Mouse (Mus musculus) testis, adult 2 months (tissue): ENCODE results near the gene Foxo1. TPM values are rescaled to one million over a fixed set of nuclear protein-coding genes. Genes with fewer than 3 reads are reported as not detected.
A peak's percentile ranks its signal among the peaks of the same experiment; 100 is the strongest.

ENCODE experiments used
- H3K27ac ChIP-seq: fragments of 200-500 bp; 2 replicates; pipeline ENCODE4 v1.5.1; 2012; ENCODE audit warnings: low read depth, low read length; ENCODE audit not compliant: control insufficient read depth, insufficient read depth
- H3K27me3 ChIP-seq: fragments of 200-500 bp; 2 replicates; pipeline ENCODE4 v1.6.1; 2012; ENCODE audit warnings: mild to moderate bottlenecking, low read length, moderate library complexity; ENCODE audit not compliant: control insufficient read depth, insufficient read depth
- H3K36me3 ChIP-seq: fragments of 200-500 bp; 2 replicates; pipeline ENCODE4 v1.6.1; 2012; ENCODE audit warnings: mild to moderate bottlenecking, low read length; ENCODE audit not compliant: control insufficient read depth, insufficient read depth
- H3K4me1 ChIP-seq: fragments of 200-500 bp; 2 replicates; pipeline ENCODE4 v1.6.1; 2012; ENCODE audit warnings: low read length; ENCODE audit not compliant: control insufficient read depth, insufficient read depth
- H3K4me3 ChIP-seq: fragments of 200-500 bp; 2 replicates; pipeline ENCODE4 v1.5.1; 2012; ENCODE audit warnings: low read depth, mild to moderate bottlenecking, low read length, moderate library complexity, mixed read lengths; ENCODE audit not compliant: control insufficient read depth
- CTCF ChIP-seq: fragments of 200-500 bp; IDR thresholded peaks from 2 replicates; pipeline ENCODE4 v1.5.1; 2012; ENCODE audit warnings: low read depth, mild to moderate bottlenecking, inconsistent platforms, low read length, moderate library complexity; ENCODE audit not compliant: control insufficient read depth, insufficient read depth, insufficient replicate concordance
- POLR2A ChIP-seq: fragments of 200-500 bp; IDR thresholded peaks from 2 replicates; pipeline ENCODE4 v1.6.1; 2012; ENCODE audit warnings: low read depth, mild to moderate bottlenecking, inconsistent platforms, low read length, moderate library complexity; ENCODE audit not compliant: control insufficient read depth
- polyA plus RNA-seq: library from polyadenylated mRNA; depleted of rRNA; stranded (reverse); fragments of >200 nt; gene quantifications from 2 replicates; pipeline ENCODE4 v1.2.3, GENCODE M21; 2012

The Foxo1 gene
- polyA plus RNA-seq, 1 experiment: 2.2 TPM

GRCm38 (mm10) chr3:52342226-52342625 lies 74.1 kb downstream of the Foxo1 start:
- H3K36me3 ChIP-seq: no peaks in the 10 kb centered on the region
- H3K4me3 ChIP-seq: no peak overlapping the region
- TF ChIP-seq POLR2A: no peak
- H3K27me3 ChIP-seq: no peaks in the 10 kb centered on the region
- H3K27ac ChIP-seq: 0 out of 2 replicates have a peak overlapping the region, but pooled peaks have one; percentile 17
- H3K4me1 ChIP-seq: peaks cover 2% of the 10 kb centered on the region

- peak overlapping the region; percentile 39; the same call in 1 of the 2 replicates for H3K27ac ChIP-seq
- H3K36me3 ChIP-seq: no peaks in the 10 kb centered on the region
- H3K4me3 ChIP-seq: no peak overlapping the region
- TF ChIP-seq CTCF (no peak), POLR2A (no peak)
- H3K27me3 ChIP-seq: no peaks in the 10 kb centered on the region
- peaks cover 2% of the 10 kb centered on the region for H3K4me1 ChIP-seq
Measured at GRCm38 (mm10) chr3:52342801-52343200, 74.7 kb downstream of the Foxo1 start.

GRCm38 (mm10) chr3:52343270-52344070 lies 75.3 kb downstream of the Foxo1 start:
- no peaks in the 10 kb centered on the region for H3K27me3 ChIP-seq
- no peaks in the 10 kb centered on the region for H3K36me3 ChIP-seq
- TF ChIP-seq CTCF: no peak
- TF ChIP-seq POLR2A: no peak
- H3K27ac ChIP-seq: no peak overlapping the region
- H3K4me3 ChIP-seq: no peak overlapping the region
- H3K4me1 ChIP-seq: peaks cover 2% of the 10 kb centered on the region

GRCm38 (mm10) chr3:52345881-52346280 lies 77.7 kb downstream of the Foxo1 start:
- Histone ChIP-seq H3K4me1 (peaks cover 2% of the 10 kb centered on the region), H3K4me3 (no peak overlapping the region), H3K27ac (no peak overlapping the region), H3K27me3 (no peaks in the 10 kb centered on the region), H3K36me3 (no peaks in the 10 kb centered on the region)
- TF ChIP-seq CTCF (no peak), POLR2A (no peak)

GRCm38 (mm10) chr3:52346986-52347710 lies 79.0 kb downstream of the Foxo1 start:
- H3K4me3 ChIP-seq: no peak overlapping the region
- peaks cover 2% of the 10 kb centered on the region for H3K4me1 ChIP-seq

GRCm38 (mm10) chr3:52347980-52348622 lies 80.0 kb downstream of the Foxo1 start:
- Histone ChIP-seq H3K4me1 (no peaks in the 10 kb centered on the region), H3K36me3 (no peaks in the 10 kb centered on the region), H3K4me3 (no peak overlapping the region), H3K27me3 (no peaks in the 10 kb centered on the region), H3K27ac (no peak overlapping the region)
- TF ChIP-seq POLR2A (no peak), CTCF (no peak)

More at GRCm38 (mm10) chr3:52346986-52347710, 79.0 kb downstream of the Foxo1 start:
- H3K27ac ChIP-seq: no peak overlapping the region
- H3K27me3 ChIP-seq: no peaks in the 10 kb centered on the region
- no peaks in the 10 kb centered on the region for H3K36me3 ChIP-seq
- TF ChIP-seq POLR2A (no peak), CTCF (no peak)

GRCm38 (mm10) chr3:52350636-52351035 lies 82.5 kb downstream of the Foxo1 start:
- H3K36me3 ChIP-seq: no peaks in the 10 kb centered on the region
- H3K4me3 ChIP-seq: no peak overlapping the region
- H3K27me3 ChIP-seq: no peaks in the 10 kb centered on the region
- no peaks in the 10 kb centered on the region for H3K4me1 ChIP-seq
- no peak overlapping the region for H3K27ac ChIP-seq
- TF ChIP-seq CTCF (no peak), POLR2A (no peak)
